Mouse (Mus musculus): ENCODE data around the gene Cacna2d4.

Gene Cacna2d4

DNA sequence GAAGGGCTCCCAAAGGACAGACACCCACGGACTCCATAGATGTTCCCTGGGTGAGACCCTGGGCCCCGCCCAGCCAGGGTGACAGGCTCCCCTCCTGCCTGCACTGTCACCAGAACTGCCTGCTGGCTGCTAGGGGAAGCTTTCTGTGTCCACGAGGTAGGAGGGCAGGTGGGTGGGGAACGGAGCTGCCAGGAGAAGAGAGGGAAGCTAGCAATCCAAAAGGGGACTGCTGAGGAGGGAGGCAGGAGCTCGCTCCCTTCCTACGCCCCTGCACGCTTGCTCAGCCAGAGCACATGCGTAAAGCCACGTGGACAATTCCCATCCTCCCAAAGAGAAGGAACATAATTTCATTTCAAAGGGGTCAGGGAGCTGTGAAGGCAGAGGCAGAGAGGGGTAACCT, 73.8 kb downstream of the Cacna2d4 start:
- no peak for DNase-seq (ENCODE audit: low spot score in 2 of 2)

- no peak for DNase-seq (ENCODE audit: low spot score in 2 of 2)
These were observed 76.1 kb downstream of the Cacna2d4 start for GRCm38 (mm10) chr6:119312381-119312780.

DNA sequence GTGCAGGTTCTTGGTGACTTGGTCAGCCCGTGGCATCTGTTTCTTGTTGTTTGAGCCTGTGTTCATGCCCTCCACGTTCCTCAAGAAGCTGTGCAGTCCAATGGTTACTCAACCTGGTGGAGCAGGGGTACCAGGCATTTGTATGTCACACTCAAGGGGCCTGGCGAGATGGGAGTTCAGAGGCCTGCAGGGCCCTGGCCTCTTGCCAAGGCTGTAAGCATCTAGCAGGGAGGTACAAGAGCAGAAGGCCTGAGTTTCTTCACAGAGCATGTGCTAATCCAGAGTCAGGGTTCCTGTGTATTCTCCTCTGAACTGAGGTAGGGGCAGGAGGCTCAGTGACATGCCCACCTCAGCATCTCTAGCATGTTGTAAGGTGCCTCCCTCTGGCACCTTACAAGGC, 76.8 kb downstream of the Cacna2d4 start:
- no peak for DNase-seq (ENCODE audit: low spot score in 2 of 2)

DNA sequence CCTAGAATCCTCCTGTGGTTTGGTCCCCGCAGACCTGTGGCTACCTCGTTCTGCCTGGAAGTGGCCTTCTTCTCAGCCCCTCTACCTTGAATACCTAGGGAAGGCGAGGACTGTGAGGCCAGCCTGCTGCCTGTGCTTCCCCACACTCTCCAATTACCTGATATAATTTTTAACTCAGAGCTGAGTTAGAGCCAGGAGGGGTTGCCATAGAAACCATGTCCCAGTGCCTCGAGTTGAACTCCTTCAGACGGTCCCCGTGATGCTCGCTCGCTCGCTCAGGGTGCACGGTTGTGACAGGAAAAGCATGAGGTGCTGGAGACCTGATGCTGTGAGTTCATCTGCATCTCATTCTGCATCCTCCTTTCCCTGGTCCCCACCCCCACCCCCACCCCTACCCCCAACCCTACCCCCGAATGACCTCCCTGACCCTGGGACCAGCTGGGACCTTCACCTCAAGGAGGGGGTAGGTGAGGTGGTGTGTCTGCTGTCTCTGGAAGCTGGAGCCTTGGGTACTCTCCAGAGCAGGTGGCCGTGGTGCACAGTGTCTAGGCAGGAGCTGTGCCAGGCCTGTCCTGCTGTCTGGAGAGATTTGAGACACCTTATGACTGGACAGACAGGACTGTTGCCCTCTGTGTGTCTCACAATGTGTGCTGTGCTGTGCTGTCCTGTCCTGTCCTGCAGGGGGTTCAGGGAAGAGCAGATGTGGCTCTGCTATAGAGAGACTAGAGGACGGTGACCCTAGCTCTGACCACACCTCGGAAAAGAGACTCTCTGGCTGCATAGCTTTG, 77.5 kb downstream of the Cacna2d4 start:
- no peak for DNase-seq (ENCODE audit: low spot score in 2 of 2)

GRCm38 (mm10) chr6:119314751-119315476, 78.6 kb downstream of the Cacna2d4 start:
- no peak for DNase-seq (ENCODE audit: low spot score in 2 of 2)

DNA sequence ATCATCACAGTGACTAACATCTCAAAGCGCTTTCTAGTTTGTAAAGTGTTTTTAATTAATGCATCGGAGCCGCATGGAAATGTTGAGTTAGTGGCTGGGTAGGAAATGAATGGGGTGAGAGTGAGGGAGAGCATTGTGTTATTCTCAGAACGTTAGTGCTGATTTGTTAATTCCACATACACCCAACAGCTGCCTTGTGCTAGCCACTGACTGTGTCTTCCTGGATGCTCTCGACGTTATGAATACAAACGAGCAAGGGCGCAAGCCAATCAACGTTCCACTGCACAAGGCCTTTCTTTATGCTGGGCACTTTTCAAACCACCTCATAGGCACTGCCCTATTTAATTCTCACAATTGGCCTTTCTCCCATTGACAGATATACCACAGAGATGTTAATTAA, 82.4 kb downstream of the Cacna2d4 start:
- DNase-seq (ENCODE audit: low spot score in 2 of 2): no peak

- no peak for DNase-seq (ENCODE audit: low spot score in 2 of 2)
These were observed 83.0 kb downstream of the Cacna2d4 start for GRCm38 (mm10) chr6:119319358-119319757.

- DNase-seq (ENCODE audit: low spot score in 2 of 2): no peak
These were observed 84.2 kb downstream of the Cacna2d4 start for GRCm38 (mm10) chr6:119320481-119320880.

DNA sequence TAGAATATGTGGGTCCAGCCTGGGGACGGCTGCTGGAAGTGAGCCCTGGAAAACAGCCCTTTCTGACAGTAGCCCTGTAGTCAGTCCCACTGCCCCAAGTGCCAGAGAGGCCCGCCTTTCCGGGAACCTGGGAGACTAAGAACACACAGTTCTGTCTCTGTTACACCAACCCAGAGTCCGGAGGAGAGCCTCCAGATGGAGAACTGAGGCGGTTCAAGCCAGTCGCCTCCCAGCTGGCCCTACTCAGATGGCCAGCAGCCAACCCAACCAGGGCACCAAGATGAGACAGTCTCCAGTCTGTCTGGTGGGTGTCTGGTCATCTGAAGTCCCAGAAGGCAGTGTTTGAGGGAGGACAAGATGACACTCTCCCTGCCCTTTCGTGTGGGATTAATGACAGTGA, 85.4 kb downstream of the Cacna2d4 start:
- DNase-seq (ENCODE audit: low spot score in 2 of 2): no peak

GRCm38 (mm10) chr6:119324776-119325175, 88.5 kb downstream of the Cacna2d4 start:
- DNase-seq (ENCODE audit: low spot score in 2 of 2): no peak

DNA sequence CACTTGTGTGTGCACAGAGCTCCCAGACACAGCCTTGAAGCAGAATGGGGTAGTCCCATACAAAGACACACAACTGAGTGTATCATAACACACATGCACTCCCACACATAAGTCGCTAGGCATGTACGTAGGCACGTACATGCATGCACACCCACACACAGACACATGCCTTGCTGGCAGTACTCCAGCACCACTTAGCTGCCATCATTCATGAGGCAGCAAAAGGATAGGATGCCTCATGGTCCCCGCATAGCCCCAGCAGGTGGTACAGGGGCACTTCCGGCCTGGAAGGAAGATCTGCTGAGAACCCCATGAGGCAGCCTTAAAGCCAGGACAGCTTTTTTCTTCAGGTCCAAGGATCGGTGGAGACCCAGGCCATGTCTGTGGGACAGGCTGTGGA, 89.7 kb downstream of the Cacna2d4 start:
- DNase-seq (ENCODE audit: low spot score in 2 of 2): no peak

DNA sequence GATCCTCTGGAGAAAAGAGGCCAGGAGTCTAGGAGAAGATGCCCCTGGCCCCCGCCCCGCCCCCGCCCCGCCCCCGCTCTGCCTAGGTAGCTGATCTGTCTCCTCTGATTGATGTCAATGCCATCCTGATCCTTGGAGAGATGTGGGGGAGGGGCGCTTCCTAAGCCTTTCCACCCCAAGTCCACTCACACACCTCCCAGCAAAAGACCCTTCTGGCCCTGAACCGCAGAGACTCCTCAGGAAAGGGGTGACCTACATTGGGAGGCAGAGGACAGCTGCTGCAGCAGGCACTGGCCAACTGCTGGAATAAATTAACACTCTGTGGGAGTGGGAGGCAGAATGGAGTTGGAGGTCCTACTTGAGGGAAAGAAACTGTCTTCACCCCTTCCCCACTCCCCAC, 90.2 kb downstream of the Cacna2d4 start:
- DNase-seq (ENCODE audit: low spot score in 2 of 2): no peak

DNA sequence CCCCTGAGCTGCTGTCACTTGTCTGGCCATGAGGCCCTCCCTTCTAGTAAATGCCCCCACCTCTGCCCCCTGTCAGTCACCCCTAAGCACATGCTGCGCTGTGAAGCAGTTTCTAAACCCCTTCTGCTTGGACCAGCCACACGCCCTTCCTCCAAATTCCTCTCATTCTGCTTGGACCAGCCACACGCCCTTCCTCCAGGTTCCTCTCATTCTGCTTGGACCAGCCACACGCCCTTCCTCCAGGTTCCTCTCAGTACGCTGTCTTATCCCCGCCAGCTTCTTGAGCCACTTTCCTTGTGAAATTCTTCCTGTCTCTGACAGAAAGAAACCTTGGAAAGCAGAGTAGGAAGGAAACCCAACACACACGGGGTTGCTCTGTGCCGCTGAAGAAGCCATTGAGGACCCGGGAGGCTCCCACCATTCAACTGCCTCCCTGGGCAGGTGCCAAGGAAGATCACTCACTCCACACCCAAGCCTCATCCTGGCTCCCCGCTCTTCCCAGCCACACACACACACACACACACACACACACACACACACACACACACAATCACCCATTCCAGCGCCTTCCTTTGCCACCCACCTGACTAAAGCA, 92.3 kb downstream of the Cacna2d4 start:
- DNase-seq (ENCODE audit: low spot score in 2 of 2): no peak

DNA sequence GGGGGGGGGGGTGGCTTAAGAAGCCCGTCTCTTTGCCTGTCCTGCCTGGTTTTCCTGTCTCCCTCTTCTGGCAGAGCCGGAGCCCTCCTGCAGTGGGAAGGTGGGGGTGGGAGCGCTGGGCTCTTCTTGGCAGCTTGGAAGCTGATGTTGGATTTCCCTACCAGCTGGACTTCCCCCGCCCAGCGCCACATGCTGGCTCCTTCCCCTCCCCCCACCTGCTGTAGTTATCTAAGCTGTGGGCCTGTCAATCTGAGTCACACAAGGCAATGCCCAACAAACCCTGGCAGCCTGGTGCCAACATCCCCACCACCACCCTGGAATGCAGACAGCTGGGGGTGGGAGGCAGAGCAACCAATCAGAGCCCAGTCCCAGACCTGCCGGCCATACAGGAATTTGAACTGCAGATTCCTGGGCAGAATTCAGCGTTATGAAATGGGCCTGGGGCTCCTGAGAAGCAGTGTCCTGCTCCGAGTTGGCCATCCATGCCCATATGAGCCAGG, 92.9 kb downstream of the Cacna2d4 start:
- DNase-seq (ENCODE audit: low spot score in 2 of 2): no peak

DNA sequence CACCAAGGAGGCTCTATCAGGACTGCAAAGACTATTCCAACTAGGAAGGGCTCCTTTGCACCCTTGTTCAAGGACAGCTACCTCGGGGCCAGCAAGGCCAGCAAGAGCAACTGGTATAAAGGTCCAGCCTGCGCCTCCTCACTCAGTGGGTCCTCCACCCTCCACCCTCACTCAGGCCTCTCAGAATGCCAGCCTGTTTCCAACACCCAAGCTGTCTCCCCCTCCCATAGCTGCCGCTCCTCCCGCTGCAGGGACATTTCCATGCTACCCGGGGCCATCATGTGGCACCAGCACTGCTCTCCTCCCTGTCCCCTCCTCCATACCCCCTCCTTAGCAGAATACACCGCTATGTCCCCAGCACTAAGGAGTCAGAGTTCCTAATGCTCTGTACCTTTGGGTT, 93.6 kb downstream of the Cacna2d4 start:
- DNase-seq (ENCODE audit: low spot score in 2 of 2): no peak

GRCm38 (mm10) chr6:119330506-119330905, 94.2 kb downstream of the Cacna2d4 start, which contains the start of gene Lrtm2:
Lrtm2 (minus strand) TSS chr6:119330766.
- no peak for DNase-seq (ENCODE audit: low spot score in 2 of 2)

DNA sequence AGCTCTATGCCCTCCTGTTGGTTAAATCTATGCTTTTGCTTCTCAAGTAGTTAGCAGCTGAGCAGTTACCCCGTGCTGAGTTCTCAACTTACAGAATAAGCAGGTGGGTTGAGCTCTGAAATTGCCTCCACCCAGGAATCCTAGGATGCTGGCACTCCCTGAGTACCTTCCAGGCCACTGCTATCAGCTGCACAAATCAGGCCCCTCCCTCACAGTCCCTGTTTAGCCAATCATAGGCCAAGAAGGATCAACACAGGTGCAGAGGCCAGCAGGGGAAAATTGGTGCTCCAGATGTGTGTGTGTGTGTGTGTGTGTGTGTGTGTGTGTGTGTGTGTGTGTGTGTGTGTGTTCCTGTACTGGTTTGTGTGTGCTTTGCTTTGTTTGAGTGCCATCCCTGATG, 95.8 kb downstream of the Cacna2d4 start:
- DNase-seq (ENCODE audit: low spot score in 2 of 2): no peak

DNA sequence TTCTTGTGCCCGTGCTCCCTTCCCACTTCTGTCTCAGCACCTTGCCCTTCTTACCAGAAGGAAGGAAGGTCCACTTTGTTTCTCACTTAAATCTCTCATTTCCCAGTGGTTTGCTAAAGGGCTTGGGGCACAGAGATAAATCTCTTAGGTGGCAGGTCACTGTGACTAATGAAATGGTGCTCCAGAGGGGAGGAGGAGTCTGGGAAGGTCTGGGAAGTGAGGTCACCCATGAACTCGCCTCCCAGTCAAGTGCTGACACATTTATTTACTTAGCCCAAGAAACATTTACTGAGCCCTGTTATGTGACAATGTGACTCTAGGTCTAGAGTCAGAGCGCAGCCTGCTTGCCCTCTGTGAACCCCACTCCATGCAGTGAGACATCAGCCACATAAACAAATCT, 96.9 kb downstream of the Cacna2d4 start:
- no peak for DNase-seq (ENCODE audit: low spot score in 2 of 2)

- no peak for DNase-seq (ENCODE audit: low spot score in 2 of 2)
These were observed 97.5 kb downstream of the Cacna2d4 start for GRCm38 (mm10) chr6:119333831-119334230.

DNA sequence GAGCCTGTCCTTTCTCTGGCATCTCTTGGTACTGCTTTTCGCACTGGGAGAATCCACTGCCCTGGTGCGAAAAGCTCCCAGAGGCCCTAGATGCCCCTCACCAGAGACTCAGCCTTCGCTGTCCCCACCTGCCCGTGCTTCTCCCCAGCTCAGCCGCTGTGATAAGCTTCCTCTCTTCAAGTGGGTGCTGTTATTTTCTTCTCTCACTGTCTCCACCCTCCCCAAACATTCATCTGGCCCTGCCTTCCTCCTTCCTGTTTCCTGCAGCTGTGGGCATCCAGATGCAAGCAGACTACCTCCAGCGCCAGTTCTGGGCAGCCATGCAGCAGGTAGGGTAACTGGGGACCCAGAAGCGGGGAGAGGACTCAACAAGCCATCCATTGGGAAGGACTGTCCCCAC, 99.8 kb downstream of the Cacna2d4 start:
- DNase-seq (ENCODE audit: low spot score in 2 of 2): no peak

- no peak for DNase-seq (ENCODE audit: low spot score in 2 of 2)
These were observed 101.0 kb downstream of the Cacna2d4 start for GRCm38 (mm10) chr6:119337287-119337686.

DNA sequence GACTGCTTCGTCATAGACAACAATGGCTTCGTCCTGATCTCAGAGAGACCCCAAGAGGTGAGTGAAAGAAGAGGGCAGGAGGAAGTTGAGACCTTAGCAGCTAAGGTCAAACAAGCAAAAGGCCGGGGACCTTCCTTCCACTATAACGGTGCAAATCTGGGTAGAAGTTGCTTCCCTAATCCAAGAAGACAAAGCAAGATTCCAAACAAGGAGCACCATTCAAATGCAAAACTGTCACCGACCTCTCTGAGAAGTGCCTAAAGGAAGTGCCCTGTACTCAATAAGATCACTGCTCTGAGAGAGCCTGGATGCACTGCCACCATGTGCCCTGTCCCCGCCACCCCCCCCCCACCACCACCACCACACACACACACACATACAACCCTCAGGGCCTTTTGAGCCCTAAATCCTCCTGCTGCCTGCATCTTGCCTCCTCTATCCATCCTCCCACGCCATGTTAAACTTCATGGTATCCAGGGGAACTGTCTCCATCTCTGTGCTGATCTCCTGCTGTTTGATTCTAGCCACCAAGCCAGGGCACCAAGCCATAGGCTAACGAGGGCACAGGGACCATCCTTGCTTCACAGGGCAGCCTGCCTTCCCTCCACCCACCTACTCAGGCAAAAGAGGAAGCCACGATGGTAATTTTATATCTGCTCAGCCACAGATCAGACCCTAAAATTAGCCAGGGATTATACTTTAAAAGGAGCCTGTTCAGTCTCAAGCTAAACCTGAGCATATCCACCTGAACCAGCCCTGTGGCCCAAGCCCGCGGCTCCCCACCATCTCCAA, 102.0 kb downstream of the Cacna2d4 start:
- no peak for DNase-seq (ENCODE audit: low spot score in 2 of 2)

Measured in natural killer cell, adult 2 months (primary cell).